Mouse (Mus musculus) lung, postnatal 25 days (tissue): ENCODE results near the gene Eef1akmt1.
A peak's percentile ranks its signal among the peaks of the same experiment; 100 is the strongest.

Experiments
- DNase-seq: peaks from one replicate; pipeline ENCODE4 v3.0.0; 2022; ENCODE audit warnings: low spot score

Eef1akmt1 gene

DNA sequence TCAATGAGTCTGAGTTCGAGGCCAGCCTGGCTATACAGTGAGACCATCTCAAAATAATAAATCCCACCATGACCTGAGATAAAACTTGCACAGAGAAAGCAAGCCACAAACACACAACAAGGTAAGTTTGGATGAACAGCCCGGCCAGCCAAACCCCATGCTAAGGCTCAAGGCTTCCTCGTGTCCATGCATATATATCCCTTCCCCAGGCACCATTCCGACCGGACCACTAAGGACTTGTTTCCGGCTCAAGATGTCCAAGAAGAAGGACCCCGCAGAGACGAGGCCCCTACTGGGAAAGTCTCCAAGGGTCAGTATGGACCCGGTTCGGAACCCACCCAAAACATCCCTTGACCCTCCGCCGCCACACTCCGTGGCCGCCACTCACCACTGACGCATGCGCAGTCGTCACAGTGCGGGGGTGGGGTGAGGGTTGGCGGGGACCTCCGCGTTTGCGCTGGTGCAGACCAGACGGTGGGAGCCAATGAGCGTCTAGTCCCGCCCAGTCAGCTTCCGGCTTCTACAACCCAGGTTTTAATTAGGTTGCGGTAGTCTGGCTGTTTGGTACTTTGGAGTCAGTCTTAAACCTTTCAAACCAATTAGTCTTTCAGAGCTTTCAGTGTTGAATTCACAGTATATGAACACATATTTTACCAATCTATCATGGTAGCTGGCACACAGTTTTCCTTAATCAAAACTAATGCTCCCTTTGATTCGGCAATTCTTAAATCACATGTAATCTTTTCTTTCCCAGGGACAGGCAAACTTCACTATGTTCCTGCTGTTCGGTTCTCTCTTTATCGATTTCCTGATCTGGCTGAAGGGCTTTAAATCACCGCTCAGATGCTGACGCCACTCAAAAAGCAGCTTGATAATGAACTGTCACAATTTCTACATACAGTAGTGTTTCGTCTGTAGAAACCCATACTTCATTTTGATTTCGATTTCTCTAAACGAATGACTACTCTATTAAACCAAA, at the start of gene Eef1akmt1:
Gene Eef1akmt1 (minus strand): TSS at position 458 of the 979 bp plus-strand sequence.
- DNase-seq, result peak; percentile 97

DNA sequence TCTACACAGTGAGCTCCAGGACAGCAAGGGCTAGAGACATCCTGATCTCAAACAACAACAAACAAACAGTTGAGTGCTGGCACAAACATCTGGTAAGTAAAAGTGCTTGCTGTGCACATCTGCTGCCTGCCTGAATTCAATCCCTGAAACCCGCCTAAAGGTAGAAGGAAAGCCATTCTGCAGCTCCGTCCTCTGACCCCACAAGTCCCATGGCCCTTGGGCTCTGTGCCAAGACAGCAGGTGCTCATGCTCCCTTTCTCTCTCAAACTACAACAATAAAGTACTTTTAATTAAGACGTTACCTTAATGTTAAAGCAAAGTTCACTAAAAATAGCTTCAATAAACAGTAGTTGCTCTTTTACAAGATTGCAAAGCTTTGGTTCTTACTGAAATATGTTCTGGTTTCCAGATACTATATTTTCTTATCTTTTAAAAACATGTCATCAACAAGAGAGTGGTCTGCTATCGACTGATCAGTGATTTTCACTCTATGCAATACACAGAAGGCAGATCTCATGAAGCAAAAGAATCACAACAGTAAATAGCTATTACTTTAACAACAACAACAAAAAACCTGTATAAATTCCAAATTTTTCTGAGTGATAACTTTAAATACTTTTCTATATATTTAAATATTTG, 49.3 kb upstream of the Eef1akmt1 start:
- DNase-seq, result no peak

DNA sequence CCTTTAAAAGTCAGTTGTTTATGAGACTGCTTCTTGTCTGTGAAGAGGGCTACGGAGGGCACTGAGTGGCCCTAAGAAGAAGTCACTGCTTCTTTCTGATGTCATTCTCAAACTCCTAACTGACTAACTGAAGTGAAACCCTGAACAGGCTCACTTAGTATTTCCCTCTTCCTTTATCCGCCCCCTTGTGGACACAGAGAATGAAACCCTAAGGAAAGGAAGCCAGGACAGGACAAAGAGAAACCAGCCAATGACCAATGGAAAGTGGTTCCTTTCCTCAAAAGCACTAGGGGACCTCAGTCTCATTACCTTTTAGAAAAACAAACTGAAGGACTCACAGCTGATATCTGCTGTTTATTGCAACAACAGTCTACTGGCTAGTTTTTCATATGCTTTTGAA, 48.1 kb upstream of the Eef1akmt1 start:
- peak; percentile 83 for DNase-seq

DNA sequence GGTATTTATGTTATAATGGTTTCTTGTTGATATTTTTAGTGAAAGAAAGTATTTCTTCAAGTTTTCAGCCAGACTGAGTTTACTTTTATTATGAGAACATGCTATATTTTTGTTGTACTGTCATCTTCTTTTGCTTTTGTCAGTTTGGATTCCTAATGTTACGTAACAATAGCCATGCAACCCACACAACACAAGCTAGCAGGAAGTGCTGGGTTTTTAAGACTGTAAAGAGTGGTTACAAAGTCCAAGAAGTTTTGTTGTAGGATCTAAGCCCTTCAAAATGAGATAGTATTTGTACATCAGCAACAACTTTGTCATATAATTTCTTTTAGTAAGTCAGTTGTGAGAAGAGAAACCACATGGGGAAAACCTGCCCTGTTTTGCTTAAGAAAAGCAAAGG, 46.3 kb upstream of the Eef1akmt1 start:
- DNase-seq, result no peak

DNA sequence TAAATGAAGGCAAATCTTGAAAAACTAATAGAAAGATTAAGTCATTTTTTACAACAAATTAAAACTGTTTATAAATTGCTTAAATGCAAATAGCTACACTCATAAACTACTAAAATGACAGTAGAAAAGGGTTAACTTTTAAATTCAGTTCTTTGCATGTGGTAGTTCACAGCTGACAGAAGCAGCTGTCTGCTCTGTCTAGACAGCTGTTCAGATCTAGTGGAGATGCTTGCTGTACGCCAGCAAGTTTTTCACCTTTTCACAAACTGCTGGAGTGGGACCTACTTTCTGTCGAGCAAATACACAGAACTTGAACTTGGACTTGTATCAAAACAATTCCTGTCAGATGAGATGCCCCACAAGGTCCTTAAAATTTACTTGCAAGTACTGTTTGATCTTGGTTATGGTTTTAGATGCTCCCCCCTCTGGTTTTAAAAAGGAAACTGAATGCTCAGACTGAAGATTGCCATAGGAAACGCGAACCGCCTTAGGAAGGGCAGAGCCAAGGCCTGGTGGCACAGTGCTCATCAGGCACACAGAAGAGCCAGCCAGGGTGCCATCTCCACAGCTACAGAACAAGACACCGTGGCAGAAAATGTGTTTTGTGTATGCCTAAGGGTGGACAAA, 45.0 kb upstream of the Eef1akmt1 start:
- peak; percentile 22 for DNase-seq

DNA sequence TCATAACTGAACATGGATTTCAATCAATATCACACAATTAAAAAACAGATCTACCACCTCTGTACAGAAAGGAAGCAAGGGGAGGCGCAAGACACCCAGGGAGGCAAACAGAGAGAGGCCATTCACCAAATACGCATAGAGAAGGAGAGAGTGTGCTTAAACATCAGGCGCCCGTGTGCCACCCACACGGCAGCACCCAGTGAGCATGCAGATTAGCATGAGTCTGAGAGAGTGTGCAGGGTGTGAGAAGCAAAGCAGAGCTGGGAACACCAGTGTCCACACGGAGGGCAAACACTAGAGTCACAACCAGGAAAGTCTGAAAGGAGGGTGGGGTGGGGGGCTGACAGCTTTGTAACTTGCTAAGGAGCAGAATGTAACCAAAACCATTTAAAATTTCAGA, 44.4 kb upstream of the Eef1akmt1 start:
- DNase-seq, result no peak

DNA sequence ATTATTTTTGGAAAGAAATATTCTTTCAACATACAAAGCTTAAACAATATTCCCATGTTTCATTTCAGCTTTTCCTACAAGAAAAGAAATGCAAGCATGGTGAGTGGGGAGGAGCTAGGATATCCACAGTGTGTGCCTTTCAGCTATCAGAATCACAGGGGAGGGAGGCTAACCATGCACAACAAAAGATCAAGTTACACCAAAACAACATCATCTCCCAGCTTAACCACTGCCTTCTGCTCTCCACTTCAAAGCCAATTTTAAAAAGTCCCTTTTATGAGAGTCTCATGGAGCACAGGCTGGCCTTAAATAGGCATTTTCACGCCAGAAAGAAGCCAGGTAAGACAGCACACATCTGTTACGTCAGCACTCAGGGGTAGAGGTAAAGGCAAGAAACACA, 39.6 kb upstream of the Eef1akmt1 start:
- DNase-seq, result no peak

DNA sequence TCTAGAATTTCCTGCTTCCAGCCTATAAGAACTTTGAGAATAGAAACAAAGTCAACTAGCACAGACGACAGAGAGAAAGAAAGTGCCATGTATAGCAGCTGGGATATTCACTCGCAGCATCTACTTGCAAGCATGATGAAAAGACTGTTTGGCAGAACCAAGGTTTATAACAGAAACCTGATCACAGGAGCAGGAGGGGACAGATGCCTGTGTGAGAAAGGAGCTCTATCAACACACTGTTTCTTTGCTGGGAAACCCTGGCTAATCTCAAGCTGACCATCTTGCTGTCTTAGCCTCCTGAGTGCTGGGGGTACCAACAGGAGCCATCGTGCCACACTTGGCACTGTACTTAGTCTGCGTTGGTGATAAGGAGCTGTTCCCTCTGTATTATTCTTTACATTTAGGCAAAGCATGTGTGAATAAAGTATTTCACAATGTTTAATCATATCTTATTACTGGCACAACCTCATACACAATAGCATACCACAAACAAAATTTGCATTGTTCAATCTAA, 38.5 kb upstream of the Eef1akmt1 start:
- DNase-seq, result no peak

DNA sequence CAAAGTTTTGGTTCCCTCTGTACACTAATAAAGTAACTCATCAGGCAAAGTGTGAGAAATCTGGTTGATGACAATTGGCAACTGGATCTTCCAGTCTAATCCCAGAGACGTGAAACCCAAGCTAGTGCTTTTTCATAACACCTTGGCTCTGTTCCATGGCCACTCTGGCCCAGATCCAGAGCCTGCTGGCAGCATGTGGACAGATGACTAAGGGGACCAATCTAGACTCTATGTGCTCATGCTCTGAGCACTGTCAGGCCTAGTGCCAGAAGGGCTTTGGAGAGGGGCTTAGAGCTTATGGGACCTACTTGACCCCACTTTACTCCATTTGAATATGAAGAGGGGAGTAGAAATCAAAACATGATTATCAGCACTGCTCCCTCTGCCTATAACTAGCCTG, 36.1 kb upstream of the Eef1akmt1 start:
- peak; percentile 96 for DNase-seq

DNA sequence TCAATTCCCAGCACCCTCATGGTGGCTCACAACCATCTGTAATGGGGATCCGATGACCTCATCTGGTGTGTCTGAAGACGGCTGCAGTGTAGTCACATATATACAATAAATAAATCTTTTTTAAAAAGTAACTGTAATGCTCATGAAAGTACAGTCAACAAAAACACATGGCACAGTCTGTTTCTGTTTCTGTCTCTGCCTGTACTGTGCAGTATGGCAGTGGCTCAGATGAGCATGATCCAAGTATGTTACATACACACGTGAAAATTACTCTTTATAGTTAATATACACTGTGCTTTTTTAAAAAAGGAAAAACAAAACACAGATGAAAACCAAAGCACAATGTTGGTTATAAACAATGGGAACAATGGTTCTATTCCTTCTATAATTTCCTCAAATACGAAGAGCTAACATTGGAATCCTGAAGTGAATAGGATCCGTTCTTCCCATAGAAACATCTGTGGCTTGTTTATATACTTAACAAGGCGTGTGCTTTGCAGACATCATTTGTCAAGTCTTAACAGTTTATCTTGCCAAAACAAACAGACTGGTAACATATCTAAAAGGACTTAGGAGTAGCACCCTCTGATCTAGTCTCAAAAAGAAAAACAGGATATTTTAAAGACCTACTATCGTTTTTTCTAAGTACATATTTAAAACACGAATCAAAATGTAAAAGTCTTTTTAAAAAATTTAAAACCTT, 35.4 kb upstream of the Eef1akmt1 start:
- peak; percentile 46 for DNase-seq

DNA sequence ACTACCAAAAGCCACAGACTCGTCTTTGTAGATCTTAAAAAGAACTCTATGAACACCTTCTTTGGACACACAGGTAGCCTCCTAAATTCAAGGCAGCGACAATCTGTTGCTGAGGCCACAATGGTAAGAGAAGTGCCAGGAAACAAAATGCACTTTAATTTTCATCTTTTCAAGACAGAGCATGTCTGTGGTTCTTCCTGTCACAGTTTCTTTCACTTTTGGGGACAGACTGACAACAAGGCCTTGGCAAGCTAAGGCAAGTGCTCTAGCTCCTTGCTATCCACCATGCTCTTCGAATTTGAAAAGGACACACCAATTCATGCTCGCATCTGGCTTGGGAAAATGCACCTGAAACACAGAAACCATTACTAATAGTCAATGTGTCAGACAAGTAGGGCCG, 21.9 kb upstream of the Eef1akmt1 start:
- DNase-seq, result no peak

DNA sequence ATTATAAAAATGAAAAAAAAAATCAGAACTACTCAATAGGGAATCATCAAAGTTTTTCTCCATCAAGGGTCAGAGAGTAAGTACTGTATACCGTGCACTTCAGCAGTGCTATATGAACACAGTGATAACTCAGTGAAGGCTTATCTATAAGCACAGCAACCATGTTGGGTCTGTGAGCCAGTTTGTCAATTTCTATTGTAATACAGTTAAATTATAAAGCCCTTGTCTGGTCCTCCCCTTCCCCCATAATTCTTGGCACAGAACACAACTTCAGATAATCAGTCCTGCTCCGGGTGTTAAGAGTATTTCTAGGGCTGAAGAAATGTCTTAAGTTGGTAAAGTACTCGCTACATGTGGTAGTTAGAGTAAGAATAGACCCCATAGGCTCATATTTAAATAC, 20.4 kb upstream of the Eef1akmt1 start:
- no peak for DNase-seq

DNA sequence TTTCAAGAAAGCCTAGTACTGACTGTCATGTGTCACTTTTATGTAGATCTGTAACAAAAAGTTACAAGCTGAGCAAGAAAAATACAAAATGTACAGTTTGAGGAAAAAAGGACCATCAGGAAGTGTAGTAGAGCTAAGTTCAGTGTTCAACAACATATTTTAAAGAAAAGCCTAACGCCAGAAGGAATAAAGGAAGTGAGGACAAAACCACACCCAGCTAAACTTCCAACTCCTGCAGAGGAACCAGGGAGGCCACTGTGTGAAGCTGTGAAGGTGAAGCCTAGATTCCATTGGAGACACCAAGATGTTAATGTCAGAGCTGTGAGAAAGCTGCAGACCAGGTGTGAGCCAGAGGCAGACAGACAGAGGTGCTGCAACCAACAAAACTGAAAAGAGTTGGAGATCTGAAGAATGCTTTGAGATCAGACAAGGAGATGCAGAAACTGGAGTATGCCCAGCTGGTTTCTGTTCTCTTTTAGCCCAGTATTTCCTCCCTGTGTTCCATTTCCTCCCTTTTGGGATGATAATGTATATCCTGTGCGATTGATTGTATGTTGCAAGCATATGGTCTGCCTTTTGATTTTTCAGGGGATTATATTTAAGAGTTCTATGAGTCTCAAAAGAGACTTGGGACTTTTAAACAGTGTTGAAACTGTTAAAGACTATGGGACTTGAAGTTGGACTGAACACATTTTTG, 5.1 kb upstream of the Eef1akmt1 start:
- DNase-seq, result no peak

DNA sequence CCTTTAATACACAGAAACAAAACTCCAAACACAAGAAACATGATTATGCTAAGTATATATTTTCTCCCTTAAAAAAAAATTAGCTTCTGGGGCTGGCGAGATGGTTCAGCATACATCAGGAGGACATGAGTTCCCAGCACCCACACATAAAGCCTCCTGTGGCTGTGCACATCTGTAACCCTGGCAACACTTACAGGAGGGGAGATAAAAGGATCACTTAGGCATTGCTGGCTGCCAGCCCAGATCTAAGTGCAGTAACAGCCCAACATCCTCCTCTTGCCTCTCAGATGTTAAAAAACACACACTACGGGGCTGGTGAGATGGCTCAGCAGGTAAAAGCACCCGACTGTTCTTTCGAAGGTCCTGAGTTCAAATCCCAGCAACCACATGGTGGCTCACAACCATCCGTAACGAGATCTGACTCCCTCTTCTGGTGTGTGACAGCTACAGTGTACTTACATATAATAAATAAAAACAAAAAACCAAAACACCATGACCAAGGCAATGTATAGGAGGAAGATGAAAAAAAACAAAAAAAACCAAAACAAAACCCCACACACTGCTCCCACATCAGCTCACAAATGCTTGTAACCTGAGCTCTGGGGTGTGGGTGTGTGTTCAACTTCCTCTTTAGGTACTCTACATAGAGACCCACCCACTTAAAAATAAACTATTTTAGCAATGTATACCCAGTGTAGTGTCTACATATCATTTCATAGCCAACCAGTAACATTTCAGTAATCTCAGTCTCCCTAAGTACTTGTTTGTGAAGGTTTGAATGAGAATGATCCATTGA, 3.6 kb upstream of the Eef1akmt1 start:
- DNase-seq, result no peak

DNA sequence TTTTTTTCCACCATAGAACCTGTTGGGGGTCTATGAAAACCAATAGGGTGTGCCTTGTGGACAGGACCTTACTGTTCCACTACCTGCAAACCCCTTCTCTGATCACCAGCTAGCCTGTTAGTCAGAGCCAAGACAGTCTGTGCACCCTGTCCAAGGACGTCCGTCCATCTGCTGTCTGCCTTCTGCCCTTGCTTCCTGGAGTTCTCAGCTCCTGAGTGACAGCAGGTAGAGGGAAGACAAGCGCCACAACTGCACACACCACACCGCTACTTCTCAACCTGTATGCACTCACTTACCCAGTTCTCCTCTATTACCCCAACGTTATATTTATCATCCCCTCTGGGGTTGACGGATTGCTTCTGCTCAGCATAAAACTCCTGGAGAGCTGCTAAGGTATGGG, 5.8 kb downstream of the Eef1akmt1 start:
- no peak for DNase-seq

DNA sequence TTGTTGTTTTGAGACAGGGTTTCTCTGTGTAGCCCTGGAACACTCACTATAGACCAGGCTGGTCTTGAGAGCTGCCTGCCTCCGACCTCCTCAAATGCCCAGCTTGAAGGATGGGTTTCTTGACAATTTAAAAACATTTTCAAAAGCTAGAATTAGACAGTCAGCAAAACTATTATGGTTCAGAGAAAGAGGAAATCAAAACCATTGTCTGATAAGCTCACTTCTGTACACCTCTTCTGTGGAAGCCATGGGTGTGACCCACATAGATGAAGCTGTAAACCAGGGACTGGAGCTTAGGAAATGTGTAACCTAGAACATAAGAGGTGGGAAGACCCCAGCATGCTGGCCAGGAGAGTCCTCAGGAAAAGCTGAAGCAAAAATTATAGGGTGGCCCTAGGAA, 14.5 kb downstream of the Eef1akmt1 start:
- no peak for DNase-seq

DNA sequence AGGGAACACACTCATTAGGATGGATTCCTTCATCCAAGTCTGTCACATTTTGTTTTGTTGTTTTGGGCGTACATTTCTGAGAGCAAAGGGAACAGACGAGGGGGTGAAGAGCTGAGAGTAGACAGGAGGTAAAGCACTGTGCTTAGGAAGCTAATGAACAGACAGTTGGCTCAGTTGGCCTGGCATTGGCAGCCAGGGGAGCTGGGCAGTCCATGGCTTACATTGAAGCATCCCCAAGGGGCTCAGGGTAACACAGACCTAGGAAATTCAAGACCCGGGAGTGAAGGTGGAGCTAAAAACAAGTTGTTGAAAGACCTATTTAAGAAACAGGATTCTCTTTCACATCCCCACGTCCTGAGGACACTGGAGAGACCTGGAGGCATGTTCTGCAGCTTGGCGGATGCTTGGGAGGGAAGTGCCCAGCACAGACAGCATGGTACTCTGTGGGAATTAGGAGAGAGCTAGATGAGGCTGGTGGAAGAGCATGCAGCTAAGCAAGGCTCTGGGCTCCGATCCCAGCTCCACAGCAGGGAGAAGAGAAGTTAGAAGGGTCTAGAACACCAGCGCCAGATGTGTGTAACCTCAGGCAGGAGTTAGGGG, 15.8 kb downstream of the Eef1akmt1 start:
- no peak for DNase-seq

DNA sequence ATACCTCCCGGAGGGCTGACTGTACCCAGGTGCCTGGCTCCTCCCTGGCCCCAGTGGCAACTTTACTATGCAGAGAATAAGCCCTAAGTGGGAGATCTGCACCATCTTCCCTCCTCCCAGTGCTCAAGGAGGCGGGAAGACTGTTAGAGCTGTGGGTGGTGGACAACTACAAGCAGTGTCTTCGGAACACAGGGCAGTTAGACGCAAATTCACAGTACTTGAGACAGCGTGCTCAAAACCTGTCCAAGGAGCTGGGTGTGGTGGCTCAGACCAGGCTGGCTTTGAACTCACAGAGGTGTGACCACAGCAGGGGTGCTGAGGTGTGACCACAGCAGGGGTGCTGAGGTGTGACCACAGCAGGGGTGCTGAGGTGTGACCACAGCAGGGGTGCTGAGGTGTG, 17.0 kb downstream of the Eef1akmt1 start:
- DNase-seq, result no peak

DNA sequence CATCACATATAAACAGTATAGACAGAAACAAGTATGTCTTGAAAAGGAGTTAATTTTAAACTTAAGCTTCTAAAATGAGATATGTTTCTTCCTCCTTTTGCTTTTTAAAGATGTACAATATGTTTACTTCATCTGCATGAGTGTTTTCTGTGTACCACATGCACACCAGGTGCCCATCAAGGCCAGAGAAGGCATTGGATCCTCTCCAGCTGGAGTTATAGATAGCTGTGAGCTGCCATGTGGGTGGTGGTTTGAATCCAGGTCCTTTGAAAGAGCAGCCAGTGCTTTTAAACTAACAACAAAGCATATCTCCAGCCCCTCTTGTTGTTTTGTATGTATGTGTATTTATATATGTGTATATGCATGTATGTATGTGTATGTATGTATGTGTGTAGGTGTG, 18.5 kb downstream of the Eef1akmt1 start:
- no peak for DNase-seq

DNA sequence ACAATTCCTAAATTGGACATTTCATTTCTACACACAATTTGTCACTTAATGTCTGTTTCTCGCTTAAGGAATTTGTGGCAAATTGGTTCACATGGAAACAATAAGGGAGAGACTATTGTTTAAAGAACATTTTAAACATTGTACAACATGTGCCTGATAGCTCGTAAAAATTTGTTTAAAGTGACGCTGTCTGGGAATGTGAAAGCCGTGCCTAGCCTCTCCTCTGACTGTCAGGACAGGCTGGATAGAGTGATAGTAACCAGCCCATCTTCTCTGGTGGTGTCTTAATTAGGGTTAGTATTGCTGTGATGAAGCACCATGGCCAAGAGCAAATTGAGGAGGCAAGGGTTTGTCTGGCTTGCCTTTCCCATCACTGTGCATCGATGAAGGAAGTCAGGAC, 24.4 kb downstream of the Eef1akmt1 start:
- no peak for DNase-seq
